Mouse (Mus musculus) CH12.LX (cell line): Measurements from ENCODE around the gene Dleu7. TPM values are rescaled to one million over a fixed set of nuclear protein-coding genes. Genes with fewer than 3 reads are reported as not detected.

Experiments used
- DNase-seq: peaks from one replicate; pipeline ENCODE4 v3.0.0-alpha.2; 2013; ENCODE audit errors: extremely low read depth
- H3K27ac ChIP-seq: 2 replicates; pipeline ENCODE4 v1.5.1; 2012; ENCODE audit warnings: low read depth, mild to moderate bottlenecking, control low read depth, moderate library complexity; ENCODE audit not compliant: insufficient read depth
- H3K27me3 ChIP-seq: replicated peaks from 2 replicates; pipeline ENCODE3; 2012; ENCODE audit warnings: inconsistent platforms
- H3K36me3 ChIP-seq, 2 experiments: replicated peaks in 1 of 2; 2 replicates each; pipeline versions ENCODE3 to v1.6.1; 2012; ENCODE audit warnings: inconsistent platforms in 1 of 2, low read length in 1 of 2, mild to moderate bottlenecking in 1 of 2, mixed read lengths in 1 of 2, moderate library complexity in 1 of 2; ENCODE audit not compliant: control insufficient read depth in 1 of 2, insufficient read depth in 1 of 2
- H3K4me1 ChIP-seq, 2 experiments: 2 replicates each; pipeline ENCODE4 v1.6.1; 2012; ENCODE audit warnings: inconsistent platforms in 1 of 2, moderate library complexity in 1 of 2; ENCODE audit not compliant: insufficient read depth in 2 of 2, control insufficient read depth in 1 of 2
- H3K4me2 ChIP-seq: 2 replicates; pipeline ENCODE4 v1.6.1; 2012; ENCODE audit warnings: low read depth, mild to moderate bottlenecking, control low read depth; ENCODE audit not compliant: poor library complexity, insufficient read depth, severe bottlenecking
- H3K4me3 ChIP-seq, 3 experiments: fragments of 150-350 bp in 1 of 3; sonication (generic) in 1 of 3; replicated peaks in 1 of 3; 2 replicates each; pipeline versions ENCODE3 to v1.5.1; 2011 to 2012; ENCODE audit warnings: low read depth in 2 of 3, low read length in 2 of 3, mild to moderate bottlenecking in 2 of 3, moderate library complexity in 2 of 3, control low read depth in 1 of 3, improper control_type of control experiment in 1 of 3, inconsistent platforms in 1 of 3, mixed read lengths in 1 of 3; ENCODE audit not compliant: poor library complexity in 1 of 3
- H3K79me2 ChIP-seq: replicated peaks from 2 replicates; pipeline ENCODE4 v1.6.1; 2012; ENCODE audit warnings: mild to moderate bottlenecking, moderate library complexity; ENCODE audit not compliant: control insufficient read depth, poor library complexity, insufficient read depth, severe bottlenecking; ENCODE audit errors: extremely low read depth
- H3K9ac ChIP-seq: 2 replicates; pipeline ENCODE4 v1.6.1; 2012; ENCODE audit warnings: low read depth, mild to moderate bottlenecking, control low read depth, moderate library complexity; ENCODE audit not compliant: insufficient read depth
- H3K9me3 ChIP-seq: replicated peaks from 2 replicates; pipeline ENCODE3; 2012; ENCODE audit warnings: low read length, inconsistent platforms, mixed read lengths
- E2F4 ChIP-seq: IDR thresholded peaks from 2 replicates; pipeline ENCODE4 v1.6.1; 2011; ENCODE audit warnings: low read depth, low read length, improper control_type of control experiment; ENCODE audit not compliant: insufficient replicate concordance
- ELF1 ChIP-seq: IDR thresholded peaks from 2 replicates; pipeline ENCODE4 v1.6.1; 2014; ENCODE audit warnings: low read depth, mild to moderate bottlenecking, inconsistent platforms, low read length, improper control_type of control experiment
- ETS1 ChIP-seq: conservative IDR thresholded peaks from 2 replicates; pipeline ENCODE4 v1.6.1; 2012; ENCODE audit warnings: low read depth, mild to moderate bottlenecking, inconsistent platforms, low read length, improper control_type of control experiment, moderate library complexity
- GABPA ChIP-seq: IDR thresholded peaks from 2 replicates; pipeline ENCODE4 v1.6.1; 2012; ENCODE audit warnings: low read depth, low read length, improper control_type of control experiment, inconsistent platforms; ENCODE audit not compliant: insufficient replicate concordance
- HCFC1 ChIP-seq: IDR thresholded peaks from 2 replicates; pipeline ENCODE4 v1.6.1; 2012; ENCODE audit warnings: low read depth, mild to moderate bottlenecking, inconsistent platforms, low read length, improper control_type of control experiment
- IRF4 ChIP-seq: IDR thresholded peaks from 2 replicates; pipeline ENCODE4 v1.6.1; 2014; ENCODE audit warnings: low read depth, mild to moderate bottlenecking, inconsistent platforms, low read length, improper control_type of control experiment
- JUN ChIP-seq: IDR thresholded peaks from 2 replicates; pipeline ENCODE4 v1.6.1; 2011; ENCODE audit warnings: low read depth, mild to moderate bottlenecking, low read length, improper control_type of control experiment, moderate library complexity; ENCODE audit not compliant: insufficient read depth
- KAT2A ChIP-seq: IDR thresholded peaks from 2 replicates; pipeline ENCODE4 v1.6.1; 2012; ENCODE audit warnings: low read length, improper control_type of control experiment, inconsistent platforms; ENCODE audit not compliant: insufficient replicate concordance
- MAX ChIP-seq: IDR thresholded peaks from 2 replicates; pipeline ENCODE4 v1.6.1; 2011; ENCODE audit warnings: low read length, improper control_type of control experiment
- MXI1 ChIP-seq: IDR thresholded peaks from 2 replicates; pipeline ENCODE4 v1.6.1; 2011; ENCODE audit warnings: mild to moderate bottlenecking, low read depth, low read length, improper control_type of control experiment
- PAX5 ChIP-seq: IDR thresholded peaks from 2 replicates; pipeline ENCODE4 v1.6.1; 2012; ENCODE audit warnings: low read length, inconsistent platforms, mixed read lengths
- POLR2AphosphoS2 ChIP-seq: IDR thresholded peaks from 2 replicates; pipeline ENCODE4 v1.6.1; 2011; ENCODE audit warnings: low read depth, low read length, improper control_type of control experiment
- RAD21 ChIP-seq: IDR thresholded peaks from 2 replicates; pipeline ENCODE4 v1.6.1; 2011; ENCODE audit warnings: low read depth, mild to moderate bottlenecking, low read length, improper control_type of control experiment, moderate library complexity
- RCOR1 ChIP-seq: conservative IDR thresholded peaks from 2 replicates; pipeline ENCODE4 v1.6.1; 2012; ENCODE audit warnings: low read depth, mild to moderate bottlenecking, inconsistent platforms, low read length, improper control_type of control experiment
- TBP ChIP-seq: conservative IDR thresholded peaks from 2 replicates; pipeline ENCODE4 v1.6.1; 2011; ENCODE audit warnings: low read depth, low read length, improper control_type of control experiment
- USF1 ChIP-seq: IDR thresholded peaks from 2 replicates; pipeline ENCODE4 v1.6.1; 2014; ENCODE audit warnings: low read depth, mild to moderate bottlenecking, inconsistent platforms, low read length, improper control_type of control experiment
- USF2 ChIP-seq: conservative IDR thresholded peaks from 2 replicates; pipeline ENCODE4 v1.6.1; 2011; ENCODE audit warnings: low read depth, low read length, improper control_type of control experiment
- dilution Hi-C: fragments of 300-500 bp; cut with MboI; formaldehyde crosslinking; loops from 2 replicates; pipeline ENCODE4 v1.14.3; 2020; ENCODE audit warnings: low sequenced_read_pairs; ENCODE audit not compliant: extremely low pct_unique_long_range_greater_than_20kb, extremely low pct_ligation_motif_present
- in situ Hi-C: fragments of 300-500 bp; cut with MboI; formaldehyde crosslinking; loops from 3 replicates; pipeline ENCODE4 v1.14.3; 2019; ENCODE audit warnings: low sequenced_read_pairs, low pct_ligation_motif_present, low pct_unique_long_range_greater_than_20kb, mixed read lengths
- polyA plus RNA-seq: library from polyadenylated mRNA; unstranded; fragments of >175 nt; gene quantifications from 2 replicates; pipeline ENCODE4 v1.2.1, GENCODE M21; 2012; ENCODE audit warnings: low read depth; ENCODE audit not compliant: insufficient read length
- total RNA-seq, 2 experiments: library from RNA; depleted of rRNA; stranded (reverse); fragments of 300-350 nt in 1 of 2; fragments of >200 nt in 1 of 2; gene quantifications; 2 replicates each; pipeline ENCODE4 v1.2.3; 2012 to 2014

Dleu7 gene
- total and polyA plus RNA-seq, 3 experiments = not detected

DNA sequence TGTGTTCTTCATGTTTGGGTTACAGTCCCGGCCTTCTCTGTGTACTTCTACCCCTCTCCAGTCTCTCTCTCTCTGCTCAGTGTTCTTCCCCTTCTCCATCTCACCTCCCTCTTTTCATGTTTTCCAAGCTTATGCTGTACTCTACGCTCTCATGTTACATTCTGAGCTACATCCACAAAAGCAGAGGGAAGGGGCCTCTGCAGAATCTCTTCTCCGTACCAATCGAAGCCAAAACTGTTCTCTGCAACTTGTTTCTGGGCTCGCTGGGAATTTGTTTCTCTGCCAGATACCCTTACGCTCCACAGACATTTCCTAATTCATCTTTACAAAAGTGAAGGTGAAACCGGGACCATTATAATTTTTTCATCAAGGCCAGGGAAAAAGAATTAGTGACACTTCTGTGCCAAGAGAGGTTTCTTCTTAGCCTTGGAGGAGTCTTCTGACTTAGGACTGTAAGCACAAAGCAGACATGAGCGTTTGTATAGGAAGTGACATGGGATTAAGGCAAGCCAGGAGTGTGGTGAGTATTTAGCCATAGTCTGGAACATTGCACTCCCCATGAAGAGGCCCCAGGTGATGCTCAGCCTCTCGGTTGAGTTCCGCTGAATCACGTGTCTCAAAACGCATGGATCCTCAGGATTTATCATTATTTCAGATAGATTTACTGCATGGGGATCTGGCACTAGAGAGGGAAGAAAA is 22.0 kb downstream of the Dleu7 start:
- Histone ChIP-seq H3K36me3 (no peaks in the 10 kb centered on the region), H3K79me2 (no peaks in the 10 kb centered on the region), H3K27ac (no peak overlapping the region), H3K9ac (no peak overlapping the region), H3K4me2 (no peak overlapping the region), H3K4me1 (peaks cover 0 to 8% of the 10 kb centered on the region in 2 experiments; a peak in 1 of 4 replicates), H3K4me3 (no peak overlapping the region)
- dilution Hi-C loops (no loop called here), in situ Hi-C loops (no loop called here)
- no peak for DNase-seq
- no peak for TF ChIP-seq USF1
- TF ChIP-seq GABPA = no peak
- no peak for TF ChIP-seq RAD21
- no peak for TF ChIP-seq RCOR1
- TF ChIP-seq MXI1 = no peak
- no peak for TF ChIP-seq PAX5
- TF ChIP-seq JUN = no peak
- no peak for TF ChIP-seq ETS1
- no peak for TF ChIP-seq POLR2AphosphoS2
- TF ChIP-seq, all 38 proteins: peak for 0
- Histone ChIP-seq H3K9me3 (no peaks in the 10 kb centered on the region), H3K27me3 (no peaks in the 10 kb centered on the region)

DNA sequence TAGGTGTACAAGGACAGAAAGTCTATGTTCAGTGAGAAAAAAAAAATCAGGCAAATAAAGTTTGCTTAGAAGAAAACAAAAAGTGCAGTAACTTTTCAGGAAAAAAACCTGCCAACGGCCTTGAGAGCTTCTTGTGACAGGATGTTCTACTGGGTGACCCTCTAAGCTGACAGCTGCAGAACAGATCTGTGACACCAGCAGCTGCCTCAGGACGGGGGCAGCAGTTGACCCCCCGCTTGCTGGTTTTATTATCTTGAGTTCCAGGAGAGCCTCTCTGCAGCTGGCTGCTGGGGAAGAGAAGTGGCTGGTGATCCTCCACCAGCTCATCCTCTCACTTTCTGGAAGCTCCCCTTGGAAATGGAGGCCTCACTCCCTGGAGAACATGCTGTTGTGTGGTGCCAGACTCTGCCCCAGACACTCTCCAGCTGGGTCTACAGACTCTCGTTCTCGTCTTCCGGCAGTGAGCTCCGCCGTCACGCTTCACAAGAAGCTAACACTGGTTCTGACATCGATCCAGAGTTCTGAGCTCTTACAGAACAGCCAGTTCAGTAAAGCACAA is 33.8 kb downstream of the Dleu7 start:
- Histone ChIP-seq H3K79me2 (no peaks in the 10 kb centered on the region), H3K27me3 (no peaks in the 10 kb centered on the region), H3K9me3 (no peaks in the 10 kb centered on the region), H3K4me2 (peak overlapping the region; percentile 29; the same call in 1 of the 2 replicates), H3K36me3 (no peaks in the 10 kb centered on the region), H3K4me3 (no peak overlapping the region), H3K27ac (no peak overlapping the region), H3K9ac (no peak overlapping the region), H3K4me1 (no peaks in the 10 kb centered on the region)
- dilution Hi-C loops (no loop called here), in situ Hi-C loops (loop anchor here (5.0 kb wide), 1 partner anchor 198 kb away; the partner anchor contains the start of gene Gucy1b2)
- no peak for DNase-seq
- TF ChIP-seq IRF4 (no peak), TBP (no peak), KAT2A (no peak), RCOR1 (no peak), ELF1 (no peak), USF2 (no peak), HCFC1 (no peak), E2F4 (no peak), MAX (no peak)
